Mouse (Mus musculus): Measurements from ENCODE around the gene Dydc2.

Dydc2 gene

GRCm38 (mm10) chr14:41001576-41001975 lies 67.4 kb downstream of the Dydc2 start:
- intact Hi-C loops (cut with DNase I), result no loop called here

- intact Hi-C loops (cut with DNase I), result no loop called here
These were observed 68.2 kb downstream of the Dydc2 start for GRCm38 (mm10) chr14:41000801-41001200.

GRCm38 (mm10) chr14:40999904-41000645 lies 68.9 kb downstream of the Dydc2 start:
- intact Hi-C loops (cut with DNase I), result no loop called here

Measured in adrenal gland (tissue).